Mouse (Mus musculus) WW6 (cell line): ENCODE measurements around the gene Ephb1.

ENCODE experiments used
- DNase-seq: peaks from one replicate; pipeline ENCODE4 v3.0.0-alpha.2; 2013; ENCODE audit warnings: low read depth, low spot score

Ephb1 gene

GRCm38 (mm10) chr9:102352186-102353055, 2.1 kb downstream of the Ephb1 start:
- DNase-seq, result no peak

DNA sequence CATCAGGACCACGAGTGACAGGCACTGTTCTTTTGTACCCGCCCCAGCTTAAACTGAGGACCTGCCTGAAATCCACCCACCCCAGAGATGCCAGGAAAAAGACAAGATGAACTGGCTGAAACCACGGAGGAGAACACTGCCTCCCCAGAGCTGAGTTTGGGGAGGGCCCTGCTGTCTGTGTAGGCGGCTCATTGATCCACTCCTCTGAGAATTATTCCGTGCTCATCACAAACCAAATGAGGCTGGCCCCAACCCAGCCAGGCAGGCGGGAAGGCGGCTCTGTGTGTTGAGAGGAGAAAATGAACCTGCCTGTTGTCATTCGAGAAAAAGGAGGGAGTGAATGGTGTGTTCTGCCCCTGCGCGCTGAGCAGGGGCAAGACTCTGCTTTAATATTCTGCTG, 2.8 kb downstream of the Ephb1 start:
- DNase-seq, result no peak

DNA sequence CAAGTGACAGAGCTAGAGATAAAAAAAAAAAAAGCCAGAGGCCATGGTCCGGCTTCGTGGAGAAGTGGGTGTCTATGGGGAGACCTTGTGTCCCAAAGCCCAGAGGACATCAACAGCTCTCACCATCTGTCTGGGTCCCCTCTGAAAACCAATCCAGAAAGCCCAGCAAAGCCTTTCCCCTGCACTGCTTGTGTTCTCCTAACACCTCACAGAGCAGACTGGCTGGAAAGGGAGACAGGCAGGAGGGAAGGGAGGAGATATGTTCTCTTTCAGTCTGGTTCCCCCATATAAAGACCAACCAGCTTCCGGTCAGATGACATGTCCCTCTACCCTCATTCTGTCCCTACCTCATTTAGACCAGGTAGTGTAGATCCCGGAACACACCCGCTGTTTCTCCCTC, 3.3 kb downstream of the Ephb1 start:
- DNase-seq, result no peak

- no peak for DNase-seq
Measured at GRCm38 (mm10) chr9:102350696-102351095, 3.8 kb downstream of the Ephb1 start.

GRCm38 (mm10) chr9:102350076-102350475, 4.4 kb downstream of the Ephb1 start:
- DNase-seq, result no peak

GRCm38 (mm10) chr9:102346801-102347200, 7.7 kb downstream of the Ephb1 start:
- DNase-seq, result no peak

DNA sequence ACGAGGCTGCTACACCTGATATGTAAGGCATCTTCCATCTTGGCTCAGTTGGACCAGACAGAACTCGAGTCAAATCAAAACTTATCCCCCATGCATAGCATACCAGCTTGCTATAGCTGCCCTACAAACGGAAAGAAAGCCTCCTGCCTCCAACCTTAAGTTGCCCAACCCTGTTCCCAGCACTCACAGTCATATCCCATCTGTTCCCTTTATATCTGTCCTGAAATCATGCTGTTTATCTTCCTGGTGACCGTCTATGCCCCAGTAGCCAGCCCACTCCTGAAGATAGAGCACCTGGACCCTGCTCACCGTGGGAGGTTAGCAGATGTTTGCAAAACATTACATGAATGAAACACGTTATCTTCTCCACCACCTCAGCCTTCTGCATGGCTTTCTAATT, 9.0 kb downstream of the Ephb1 start:
- no peak for DNase-seq

GRCm38 (mm10) chr9:102345047-102345446, 9.4 kb downstream of the Ephb1 start:
- DNase-seq, result no peak

DNA sequence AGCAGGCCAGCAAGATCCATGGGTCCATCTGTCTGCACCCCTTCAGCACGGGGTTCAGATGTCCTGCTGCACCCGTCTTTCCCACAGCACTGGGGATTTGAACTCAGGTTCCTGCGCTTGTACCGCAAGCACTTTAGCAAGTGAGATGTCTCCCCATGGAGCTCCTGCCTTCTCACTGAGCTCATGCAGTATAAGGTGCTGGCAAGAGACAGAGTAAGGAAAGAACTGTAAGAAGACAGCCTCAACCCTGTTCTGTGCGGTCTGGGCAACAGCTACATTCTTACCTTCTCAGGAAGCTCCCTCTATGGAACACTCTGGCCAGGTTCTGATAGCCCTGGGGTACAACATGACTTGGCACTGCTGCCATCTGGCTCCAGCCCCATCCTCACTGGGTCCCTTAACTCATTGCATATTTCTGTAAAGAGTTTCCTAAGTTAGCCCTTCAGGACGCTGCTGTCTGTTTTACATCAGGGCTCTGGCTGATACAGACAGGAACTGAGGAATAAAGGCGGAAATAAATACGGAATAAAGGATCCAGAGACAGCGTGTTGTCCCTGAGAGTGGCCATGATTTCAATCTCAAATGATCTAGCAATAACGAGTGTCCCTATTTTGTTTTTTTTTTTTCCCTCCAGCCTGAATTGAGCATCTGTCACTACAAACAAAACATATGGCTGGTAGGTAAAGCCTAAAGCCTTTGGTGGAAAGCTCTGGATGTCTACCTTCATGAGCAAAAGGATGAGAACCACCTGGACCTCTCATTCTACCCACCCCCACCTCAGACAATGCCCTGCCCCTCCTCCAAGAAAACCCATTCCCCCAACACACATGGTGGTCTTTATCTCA, 10.2 kb downstream of the Ephb1 start:
- no peak for DNase-seq

- DNase-seq, result no peak
Measured at GRCm38 (mm10) chr9:102343061-102343460, 11.4 kb downstream of the Ephb1 start.

DNA sequence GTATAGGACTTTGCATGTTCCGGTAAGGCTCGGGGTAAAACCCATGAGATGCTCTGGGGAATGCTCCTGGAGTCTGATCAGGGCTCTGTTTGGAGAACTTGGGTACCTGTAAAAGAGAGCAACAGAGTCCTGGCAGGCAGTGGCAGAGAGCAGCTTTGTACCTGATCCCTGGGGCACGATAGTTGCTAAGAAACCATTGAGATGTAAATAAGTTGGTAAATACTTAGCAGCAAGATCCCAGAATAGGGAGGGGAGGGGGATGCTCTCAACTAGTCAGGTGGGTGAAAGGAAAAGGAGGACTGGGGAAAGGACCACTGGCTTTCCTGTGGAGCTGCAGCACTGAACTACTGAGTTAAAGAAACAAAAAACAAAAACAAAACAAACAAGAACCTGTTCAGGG, 12.5 kb downstream of the Ephb1 start:
- DNase-seq, result no peak

DNA sequence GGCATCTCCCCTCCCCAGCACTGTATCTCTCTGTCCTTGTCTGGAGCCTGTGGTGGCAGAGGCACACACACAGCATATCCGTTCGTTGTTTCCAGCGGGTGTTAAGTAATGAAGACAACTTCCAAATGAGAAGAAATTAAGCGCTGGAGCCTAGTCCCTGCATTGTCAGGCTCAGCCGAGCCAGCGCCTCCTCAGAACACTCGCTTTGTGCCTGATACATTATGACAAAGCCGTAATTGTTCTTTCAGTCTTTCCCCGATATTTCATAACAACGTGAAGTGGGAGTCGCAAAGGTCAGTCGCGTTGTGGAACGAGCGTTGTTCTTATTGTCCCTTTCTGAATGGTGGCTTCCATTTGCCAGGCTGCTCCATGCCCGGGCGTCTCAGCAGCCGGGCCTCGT, 13.7 kb downstream of the Ephb1 start:
- DNase-seq, result no peak

DNA sequence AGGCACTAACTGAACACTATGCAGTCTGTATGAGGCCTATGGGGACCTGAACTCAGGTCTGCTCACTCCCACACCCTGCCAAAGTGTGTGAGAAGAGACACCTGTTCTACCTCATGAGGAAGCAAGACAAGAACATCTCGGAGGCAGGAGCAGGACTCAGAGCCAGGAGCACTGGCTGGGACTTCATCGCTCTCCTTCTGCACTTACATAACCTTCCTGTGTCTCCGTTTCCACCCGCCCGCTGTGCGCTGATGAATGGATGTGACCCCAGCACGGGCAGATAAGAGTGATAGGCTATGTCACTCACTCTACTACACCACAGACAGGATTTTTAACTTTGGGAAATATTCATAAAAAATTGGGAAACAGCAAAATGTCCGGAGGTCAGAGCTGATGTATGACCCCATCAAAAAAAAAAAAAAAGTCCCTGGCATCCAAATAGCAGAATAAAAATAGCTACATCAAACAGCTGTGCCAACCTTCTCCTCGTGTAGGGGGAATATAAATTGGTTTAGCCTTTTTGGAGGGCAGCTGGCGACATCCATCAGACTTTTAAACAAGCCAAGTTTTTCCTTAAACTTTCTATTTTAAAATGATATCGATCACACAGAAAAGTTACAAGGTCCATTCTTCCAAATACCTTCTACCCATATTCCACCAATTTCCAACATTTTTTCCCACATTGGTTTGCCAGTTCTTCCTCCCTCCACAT, 18.8 kb downstream of the Ephb1 start:
- no peak for DNase-seq

GRCm38 (mm10) chr9:102330266-102331060, 24.0 kb downstream of the Ephb1 start:
- DNase-seq, result no peak

- DNase-seq, result no peak
Measured at GRCm38 (mm10) chr9:102327625-102328150, 26.8 kb downstream of the Ephb1 start.

GRCm38 (mm10) chr9:102315436-102315835, 39.1 kb downstream of the Ephb1 start:
- no peak for DNase-seq

DNA sequence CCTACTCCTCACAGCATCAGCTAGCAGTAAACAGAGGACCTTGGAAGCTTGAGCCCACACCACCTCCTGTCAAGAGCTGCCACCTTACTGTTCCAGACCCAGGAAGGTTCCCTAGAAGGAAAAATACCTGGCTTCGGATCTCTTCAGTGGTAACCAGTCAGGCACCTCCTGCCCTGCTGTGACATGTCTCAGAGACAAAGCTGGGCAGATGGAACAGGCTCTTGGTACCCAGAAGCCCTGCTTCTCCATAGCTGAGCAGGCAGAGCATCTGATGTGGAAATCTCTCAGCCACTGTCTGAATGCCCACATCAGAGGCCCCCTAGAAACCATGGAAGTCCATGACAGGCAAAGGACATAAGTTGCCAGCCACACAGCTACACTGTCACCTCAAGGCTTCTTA, 39.7 kb downstream of the Ephb1 start:
- DNase-seq, result no peak

- DNase-seq, result no peak
Measured at GRCm38 (mm10) chr9:102310431-102310830, 44.1 kb downstream of the Ephb1 start.

DNA sequence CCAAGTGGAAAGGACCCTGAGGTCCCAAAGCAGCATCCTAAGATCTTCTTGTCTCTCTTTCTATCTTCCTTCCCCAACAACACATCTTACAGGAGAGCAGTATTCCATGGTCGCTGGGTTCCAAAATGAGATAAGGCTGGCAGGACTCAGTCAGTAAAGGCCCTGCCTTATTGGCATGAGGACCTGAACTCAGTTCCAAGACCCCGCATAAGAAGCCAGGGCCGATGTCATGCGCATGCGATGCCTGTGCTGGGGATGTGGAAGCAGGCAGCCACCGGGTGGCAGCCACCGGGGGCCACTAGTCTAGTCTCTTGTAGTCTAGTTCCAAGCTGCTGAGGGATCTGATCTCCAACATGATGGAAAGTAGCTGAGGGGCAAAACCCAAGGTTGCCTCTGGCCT, 45.2 kb downstream of the Ephb1 start:
- DNase-seq, result no peak

- DNase-seq, result no peak
Measured at GRCm38 (mm10) chr9:102307656-102308055, 46.8 kb downstream of the Ephb1 start.
